Mouse (Mus musculus) limb, embryonic 12.5 days (tissue): ENCODE data around the gene Galnt15. TPM values are rescaled to one million over a fixed set of nuclear protein-coding genes. Genes with fewer than 3 reads are reported as not detected.

Experiments
- ATAC-seq: fragments of 200-750 bp; cut with Nextera tagmentation; 2 replicates; pipeline ENCODE4 v1.8.0; 2017; ENCODE audit warnings: low read depth, moderate TSS enrichment; ENCODE audit not compliant: insufficient number of reproducible peaks, insufficient read depth, low FRiP score, low TSS enrichment
- H3K27ac ChIP-seq: fragments of 300-500 bp; sonication (generic); 2 replicates; pipeline ENCODE4 v1.5.1; 2016; ENCODE audit warnings: mild to moderate bottlenecking, moderate library complexity
- H3K27me3 ChIP-seq: fragments of 300-500 bp; sonication (generic); 2 replicates; pipeline ENCODE4 v1.6.1; 2016; ENCODE audit warnings: mild to moderate bottlenecking, moderate library complexity
- H3K36me3 ChIP-seq: fragments of 300-500 bp; sonication (generic); 2 replicates; pipeline ENCODE4 v1.6.1; 2016; ENCODE audit warnings: mild to moderate bottlenecking, moderate library complexity
- H3K4me1 ChIP-seq: fragments of 300-500 bp; sonication (generic); replicated peaks from 2 replicates; pipeline ENCODE4 v1.6.1; 2016
- H3K4me2 ChIP-seq: fragments of 300-500 bp; sonication (generic); 2 replicates; pipeline ENCODE4 v1.6.1; 2016; ENCODE audit warnings: mild to moderate bottlenecking, moderate library complexity
- H3K4me3 ChIP-seq: fragments of 300-500 bp; sonication (generic); replicated peaks from 2 replicates; pipeline ENCODE4 v1.5.1; 2016; ENCODE audit warnings: mild to moderate bottlenecking
- H3K9ac ChIP-seq: fragments of 300-500 bp; sonication (generic); replicated peaks from 2 replicates; pipeline ENCODE4 v1.6.1; 2016; ENCODE audit warnings: mild to moderate bottlenecking, moderate library complexity
- H3K9me3 ChIP-seq: fragments of 300-500 bp; sonication (generic); 2 replicates; pipeline ENCODE4 v1.6.1; 2016; ENCODE audit warnings: mild to moderate bottlenecking, moderate library complexity
- WGBS: fragments of 180-500 bp; shearing (Covaris S2); methylation state at CpG from one replicate; pipeline ENCODE4 v1.1.7; 2016; 5-methylcytosine and 5-hydroxymethylcytosine counted together
- polyA plus RNA-seq: library from polyadenylated mRNA; unstranded; fragments of >200 nt; fragmentation: Nextera tagmentation; extraction: Ambion mirVana; gene quantifications from 2 replicates; pipeline ENCODE4 v1.2.1, GENCODE M21; 2016

Galnt15 gene
- polyA plus RNA-seq, 1 experiment from 2014 or later, result not detected

DNA sequence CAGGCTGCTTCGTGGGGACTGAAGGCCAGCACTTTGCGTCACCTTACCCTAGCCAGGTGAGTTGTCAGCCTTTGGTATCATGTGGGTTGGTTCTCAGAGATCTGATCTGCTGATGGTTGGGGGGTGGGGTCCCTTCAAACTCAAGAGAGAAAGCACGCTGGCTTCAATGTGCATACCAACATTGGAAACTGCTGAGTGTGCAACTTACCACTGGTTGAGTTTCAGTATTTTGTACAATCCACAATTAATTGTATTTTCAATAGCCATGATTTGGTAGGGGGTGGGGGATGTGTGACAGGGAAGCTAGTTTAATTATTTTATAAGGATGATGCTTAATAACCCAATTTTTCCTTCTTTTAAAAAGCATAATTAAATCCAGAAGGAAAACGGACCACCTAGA lies 62.9 kb downstream of the Galnt15 start:
- H3K36me3 ChIP-seq, result peaks cover 41% of the 10 kb centered on the region
- H3K27ac ChIP-seq, result peak overlapping the region; percentile 45; the same call in 1 of the 2 replicates
- no peak overlapping the region for H3K9ac ChIP-seq
- peaks cover 14% of the 10 kb centered on the region for H3K4me1 ChIP-seq
- no peaks in the 10 kb centered on the region for H3K9me3 ChIP-seq
- no peak for ATAC-seq
- H3K4me3 ChIP-seq, result no peak overlapping the region
- WGBS, result 71% methylated on average over 4 of the region's 4 CpGs
- H3K27me3 ChIP-seq, result no peaks in the 10 kb centered on the region
- no peak overlapping the region for H3K4me2 ChIP-seq

GRCm38 (mm10) chr14:32093018-32093417 lies 64.2 kb downstream of the Galnt15 start:
- no peaks in the 10 kb centered on the region for H3K27me3 ChIP-seq
- no peak for ATAC-seq
- H3K36me3 ChIP-seq, result peaks cover 54% of the 10 kb centered on the region

GRCm38 (mm10) chr14:32093500-32094117 lies 64.8 kb downstream of the Galnt15 start:
- Histone ChIP-seq H3K4me2 (no peak overlapping the region), H3K27me3 (no peaks in the 10 kb centered on the region), H3K4me1 (peaks cover 14% of the 10 kb centered on the region), H3K4me3 (no peak overlapping the region), H3K9me3 (no peaks in the 10 kb centered on the region), H3K27ac (no peak overlapping the region), H3K36me3 (peaks cover 60% of the 10 kb centered on the region), H3K9ac (no peak overlapping the region)
- 83% methylated on average over 11 of the region's 11 CpGs for WGBS
- no peak for ATAC-seq

More at GRCm38 (mm10) chr14:32093018-32093417, 64.2 kb downstream of the Galnt15 start:
- Histone ChIP-seq H3K9me3 (no peaks in the 10 kb centered on the region), H3K4me2 (no peak overlapping the region), H3K9ac (no peak overlapping the region), H3K4me1 (peaks cover 14% of the 10 kb centered on the region), H3K4me3 (no peak overlapping the region), H3K27ac (no peak overlapping the region)
- WGBS, result 67% methylated on average over 1 of the region's 1 CpGs

DNA sequence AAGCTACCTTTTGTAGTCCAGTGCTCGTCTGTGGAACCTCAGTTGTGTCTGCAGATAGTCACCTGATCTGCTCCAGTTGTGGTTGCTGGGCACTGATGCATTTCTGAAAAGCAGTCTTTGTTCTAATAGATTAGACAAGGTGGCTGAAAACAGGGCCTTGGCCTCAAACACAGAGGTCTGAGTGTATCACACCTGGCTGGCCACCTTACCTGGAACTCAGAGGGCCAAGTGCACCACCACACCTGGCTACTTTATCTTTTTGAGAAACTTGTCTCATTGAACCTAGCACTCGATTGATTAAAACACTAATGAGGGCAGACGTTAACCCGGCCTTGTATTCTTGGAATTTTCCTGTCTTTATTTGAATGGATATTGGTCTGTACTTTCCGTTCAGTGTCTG lies 66.9 kb downstream of the Galnt15 start:
- H3K27ac ChIP-seq, result no peak overlapping the region
- H3K27me3 ChIP-seq, result no peaks in the 10 kb centered on the region
- H3K9ac ChIP-seq, result no peak overlapping the region
- H3K4me1 ChIP-seq, result peaks cover 12% of the 10 kb centered on the region
- H3K4me3 ChIP-seq, result no peak overlapping the region
- no peak for ATAC-seq
- H3K4me2 ChIP-seq, result no peak overlapping the region
- 89% methylated on average over 5 of the region's 5 CpGs for WGBS
- no peaks in the 10 kb centered on the region for H3K9me3 ChIP-seq
- H3K36me3 ChIP-seq, result peaks cover 81% of the 10 kb centered on the region

GRCm38 (mm10) chr14:32096740-32097139 lies 68.0 kb downstream of the Galnt15 start:
- Histone ChIP-seq H3K4me3 (no peak overlapping the region), H3K27me3 (no peaks in the 10 kb centered on the region), H3K4me2 (no peak overlapping the region), H3K9ac (no peak overlapping the region), H3K27ac (no peak overlapping the region), H3K9me3 (no peaks in the 10 kb centered on the region), H3K4me1 (0 out of 2 replicates have a peak, but pooled peaks cover 2% of the 10 kb centered on the region), H3K36me3 (peaks cover 84% of the 10 kb centered on the region)
- ATAC-seq, result no peak
- 73% methylated on average over 5 of the region's 5 CpGs for whole genome bisulfite sequencing

DNA sequence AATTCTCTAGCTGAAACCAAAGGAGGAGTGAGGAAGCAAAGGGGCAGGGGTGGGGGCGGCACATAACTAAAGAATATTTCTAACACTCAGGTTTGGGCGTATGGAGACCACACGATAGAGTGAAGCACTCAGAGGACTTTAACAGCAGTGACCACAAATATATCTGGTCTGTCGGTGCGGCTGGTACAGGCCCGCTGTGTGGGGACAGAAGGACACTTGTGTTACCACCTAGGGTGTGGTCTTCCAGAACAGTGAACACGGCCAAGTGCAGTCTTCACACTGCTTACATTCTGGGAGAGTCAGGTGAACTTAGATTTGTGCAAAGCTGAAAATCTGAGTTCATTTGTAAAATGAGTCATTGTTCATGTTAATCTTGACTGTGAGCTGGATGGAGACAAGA lies 68.9 kb downstream of the Galnt15 start:
- 92% methylated on average over 7 of the region's 7 CpGs for WGBS
- H3K27ac ChIP-seq, result no peak overlapping the region
- no peaks in the 10 kb centered on the region for H3K9me3 ChIP-seq
- H3K4me3 ChIP-seq, result no peak overlapping the region
- H3K4me2 ChIP-seq, result no peak overlapping the region
- no peak overlapping the region for H3K9ac ChIP-seq
- peaks cover 81% of the 10 kb centered on the region for H3K36me3 ChIP-seq
- H3K4me1 ChIP-seq, result no peaks in the 10 kb centered on the region
- no peaks in the 10 kb centered on the region for H3K27me3 ChIP-seq
- ATAC-seq, result no peak

DNA sequence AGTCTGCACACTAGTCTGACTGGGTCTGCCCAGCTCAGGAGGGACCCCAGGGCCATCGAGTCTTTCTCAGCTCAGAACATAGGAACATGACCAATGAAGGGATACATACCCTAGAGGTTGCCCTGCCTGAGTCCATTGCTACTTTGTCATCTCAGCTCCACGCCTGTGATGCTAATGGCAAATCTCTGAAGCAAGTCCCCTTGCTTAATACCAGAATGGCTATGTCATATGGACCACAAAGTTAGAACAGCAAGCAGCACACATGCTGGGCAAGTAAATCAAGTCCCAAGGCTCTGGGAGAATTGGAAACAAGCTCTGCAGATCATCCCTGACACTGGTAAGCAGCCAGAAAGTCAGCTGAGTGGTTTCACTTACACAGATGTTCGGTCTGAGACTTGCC lies 70.2 kb downstream of the Galnt15 start:
- no peak overlapping the region for H3K4me3 ChIP-seq
- H3K36me3 ChIP-seq, result peaks cover 74% of the 10 kb centered on the region
- H3K4me2 ChIP-seq, result no peak overlapping the region
- H3K9me3 ChIP-seq, result no peaks in the 10 kb centered on the region
- 89% methylated on average over 3 of the region's 3 CpGs for WGBS
- H3K27me3 ChIP-seq, result no peaks in the 10 kb centered on the region
- H3K4me1 ChIP-seq, result no peaks in the 10 kb centered on the region
- ATAC-seq, result no peak
- H3K9ac ChIP-seq, result no peak overlapping the region
- H3K27ac ChIP-seq, result no peak overlapping the region

DNA sequence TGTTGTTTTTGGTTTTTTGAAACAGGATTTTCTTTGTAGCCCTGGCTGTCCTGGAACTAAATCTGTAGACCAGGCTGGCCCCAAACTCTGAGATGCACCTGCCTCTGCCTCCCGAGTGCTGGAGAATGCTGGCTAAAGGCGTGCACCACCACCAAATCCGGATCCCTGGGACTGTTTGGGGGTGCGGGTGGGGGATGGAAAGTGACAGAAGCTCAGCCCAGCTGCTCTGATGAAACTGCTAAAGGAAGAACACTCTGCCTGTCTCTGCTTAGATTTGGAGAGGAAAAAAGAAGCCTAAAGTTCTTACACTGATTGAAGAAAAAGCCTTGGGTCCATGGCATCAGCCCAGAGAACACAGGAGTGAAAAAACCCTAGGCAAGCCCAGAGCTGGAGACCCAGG lies 74.8 kb downstream of the Galnt15 start:
- ATAC-seq, result no peak
- Histone ChIP-seq H3K4me2 (no peak overlapping the region), H3K27me3 (no peaks in the 10 kb centered on the region), H3K9ac (no peak overlapping the region), H3K4me3 (no peak overlapping the region), H3K4me1 (no peaks in the 10 kb centered on the region), H3K9me3 (no peaks in the 10 kb centered on the region), H3K36me3 (peaks cover 32% of the 10 kb centered on the region), H3K27ac (no peak overlapping the region)
- WGBS, result 76% methylated on average over 4 of the region's 4 CpGs

DNA sequence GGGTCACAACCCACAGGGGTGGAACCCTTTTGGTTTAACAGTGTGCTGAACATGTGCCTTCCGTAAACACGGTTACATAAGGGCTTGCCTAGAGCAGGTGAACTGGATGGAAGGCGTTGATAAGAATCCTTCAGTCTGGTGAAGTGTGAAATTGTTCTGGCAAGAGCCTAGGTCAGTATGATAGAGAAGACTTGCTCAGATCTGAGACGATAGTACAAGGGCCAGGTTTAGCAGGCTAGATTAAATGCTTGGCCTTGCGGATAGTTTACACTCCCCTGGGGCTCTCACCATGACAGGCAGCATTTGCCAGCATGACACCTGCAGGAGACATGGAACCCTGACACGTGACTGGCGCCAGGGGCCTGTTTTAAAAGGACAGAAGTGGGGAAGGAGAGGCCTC lies 76.9 kb downstream of the Galnt15 start:
- Histone ChIP-seq H3K9ac (no peak overlapping the region), H3K9me3 (no peaks in the 10 kb centered on the region), H3K4me1 (no peaks in the 10 kb centered on the region), H3K36me3 (peaks cover 11% of the 10 kb centered on the region), H3K4me3 (no peak overlapping the region), H3K27ac (no peak overlapping the region), H3K27me3 (no peaks in the 10 kb centered on the region), H3K4me2 (no peak overlapping the region)
- no peak for ATAC-seq
- WGBS, result 47% methylated on average over 7 of the region's 7 CpGs

GRCm38 (mm10) chr14:32106911-32107310 lies 78.1 kb downstream of the Galnt15 start:
- no peak for ATAC-seq
- Histone ChIP-seq H3K36me3 (peaks cover 8% of the 10 kb centered on the region; the same call in 1 of the 2 replicates), H3K4me3 (no peak overlapping the region), H3K27ac (no peak overlapping the region), H3K9ac (no peak overlapping the region), H3K9me3 (no peaks in the 10 kb centered on the region), H3K4me2 (no peak overlapping the region), H3K27me3 (no peaks in the 10 kb centered on the region), H3K4me1 (no peaks in the 10 kb centered on the region)
- 91% methylated on average over 4 of the region's 4 CpGs for WGBS
